Mouse (Mus musculus) hindbrain, embryonic 11.5 days (tissue): ENCODE results near the gene Sox4. TPM values are rescaled to one million over a fixed set of nuclear protein-coding genes. Genes with fewer than 3 reads are reported as not detected.

Experiments used
- ATAC-seq: fragments of 200-750 bp; cut with Nextera tagmentation; 2 replicates; pipeline ENCODE4 v1.8.0; 2017; ENCODE audit warnings: mild to moderate bottlenecking, moderate TSS enrichment, moderate library complexity; ENCODE audit not compliant: low FRiP score
- DNase-seq: peaks from one replicate; pipeline ENCODE4 v3.0.0-alpha.2; 2015; ENCODE audit warnings: low spot score
- H3K27ac ChIP-seq: fragments of 300-500 bp; sonication (generic); 2 replicates; pipeline ENCODE4 v1.5.1; 2014; ENCODE audit warnings: mild to moderate bottlenecking, low read depth, low read length
- H3K27me3 ChIP-seq: fragments of 300-500 bp; sonication (generic); 2 replicates; pipeline ENCODE4 v1.6.1; 2014; ENCODE audit warnings: mild to moderate bottlenecking, low read length, moderate library complexity, mixed read lengths; ENCODE audit not compliant: control insufficient read depth, insufficient read depth
- H3K36me3 ChIP-seq: fragments of 300-500 bp; sonication (generic); 2 replicates; pipeline ENCODE4 v1.6.1; 2014; ENCODE audit warnings: mild to moderate bottlenecking, low read length, moderate library complexity, mixed read lengths; ENCODE audit not compliant: control insufficient read depth, insufficient read depth
- H3K4me1 ChIP-seq: fragments of 300-500 bp; sonication (generic); replicated peaks from 2 replicates; pipeline ENCODE4 v1.6.1; 2014; ENCODE audit warnings: low read length, mixed read lengths; ENCODE audit not compliant: control insufficient read depth, insufficient read depth
- H3K4me2 ChIP-seq: fragments of 300-500 bp; sonication (generic); replicated peaks from 2 replicates; pipeline ENCODE4 v1.6.1; 2014; ENCODE audit warnings: mild to moderate bottlenecking, low read depth, low read length
- H3K4me3 ChIP-seq: fragments of 300-500 bp; sonication (generic); 2 replicates; pipeline ENCODE4 v1.5.1; 2014; ENCODE audit warnings: low read depth, low read length
- H3K9ac ChIP-seq: fragments of 300-500 bp; sonication (generic); 2 replicates; pipeline ENCODE4 v1.6.1; 2014; ENCODE audit warnings: low read depth, low read length
- H3K9me3 ChIP-seq: fragments of 300-500 bp; sonication (generic); 2 replicates; pipeline ENCODE4 v1.6.1; 2016; ENCODE audit warnings: low read length; ENCODE audit not compliant: control insufficient read depth
- WGBS: fragments of 180-500 bp; shearing (Covaris S2); extraction: QIAGEN DNeasy Blood & Tissue Kit; methylation state at CpG from one replicate; pipeline ENCODE4 v1.1.7; 2014; 5-methylcytosine and 5-hydroxymethylcytosine counted together
- polyA plus RNA-seq: library from polyadenylated mRNA; unstranded; fragments of >200 nt; fragmentation: Nextera tagmentation; extraction: Ambion mirVana; gene quantifications from 2 replicates; pipeline ENCODE4 v1.2.1, GENCODE M21; 2014

Sox4 gene
- polyA plus RNA-seq, result 139 and 156 TPM in 2 replicates

DNA sequence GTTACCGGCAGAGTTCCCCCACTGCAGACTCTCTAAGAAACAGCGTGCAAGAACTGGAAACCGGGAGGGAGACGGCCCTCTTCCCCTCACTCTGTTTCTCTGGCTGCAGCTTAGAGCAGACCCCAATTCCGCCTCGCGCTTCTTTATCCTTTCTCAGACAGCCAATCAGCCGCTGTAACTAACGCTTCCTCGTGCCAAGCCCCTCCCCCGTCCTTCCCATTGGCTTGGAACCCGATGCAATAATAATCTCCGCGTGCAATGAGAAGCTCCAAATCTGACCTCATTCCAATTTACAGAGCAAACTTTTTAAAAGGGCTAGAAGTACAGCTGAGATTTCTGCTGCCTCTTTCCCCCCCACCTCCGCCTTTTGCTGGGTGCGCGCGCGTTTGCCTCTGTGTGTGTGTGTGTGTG lies at the start of gene Sox4:
Sox4 (minus strand) TSS at position 133 of the 411 bp plus-strand sequence.
- under 1% methylated on average over 19 of the region's 19 CpGs for WGBS
- Histone ChIP-seq H3K9ac (peak within 1 kb of the TSS; percentile 99), H3K27me3 (no peaks in the 10 kb centered on the region), H3K4me3 (peak within 1 kb of the TSS; percentile 99), H3K4me2 (peak within 1 kb of the TSS; percentile 39), H3K9me3 (no peaks in the 10 kb centered on the region), H3K27ac (peak within 1 kb of the TSS; percentile 99), H3K4me1 (no peaks in the 10 kb centered on the region), H3K36me3 (no peaks in the 10 kb centered on the region)
- ATAC-seq (peak; percentile 90), DNase-seq (peak; percentile 96)

GRCm38 (mm10) chr13:28991899-28992664 lies 38.6 kb upstream of the Sox4 start:
- 78% methylated on average over 7 of the region's 7 CpGs for WGBS
- no peak for ATAC-seq
- no peaks in the 10 kb centered on the region for H3K27me3 ChIP-seq
- no peak overlapping the region for H3K4me3 ChIP-seq
- DNase-seq, result no peak
- H3K27ac ChIP-seq, result no peak overlapping the region
- H3K4me2 ChIP-seq, result no peak overlapping the region
- no peaks in the 10 kb centered on the region for H3K4me1 ChIP-seq
- no peak overlapping the region for H3K9ac ChIP-seq
- H3K36me3 ChIP-seq, result no peaks in the 10 kb centered on the region
- no peaks in the 10 kb centered on the region for H3K9me3 ChIP-seq

- ATAC-seq, result no peak
- peak; percentile 14 for DNase-seq
Observed at GRCm38 (mm10) chr13:28988751-28989703, 35.5 kb upstream of the Sox4 start.

GRCm38 (mm10) chr13:28980681-28981080 lies 27.2 kb upstream of the Sox4 start:
- Histone ChIP-seq H3K9me3 (no peaks in the 10 kb centered on the region), H3K36me3 (no peaks in the 10 kb centered on the region), H3K4me1 (no peaks in the 10 kb centered on the region), H3K4me2 (no peak overlapping the region), H3K9ac (no peak overlapping the region), H3K27me3 (no peaks in the 10 kb centered on the region), H3K4me3 (no peak overlapping the region), H3K27ac (no peak overlapping the region)
- ATAC-seq (no peak), DNase-seq (no peak)
- 61% methylated on average over 3 of the region's 4 CpGs for WGBS

More at GRCm38 (mm10) chr13:28988751-28989703, 35.5 kb upstream of the Sox4 start:
- Histone ChIP-seq H3K4me3 (no peak overlapping the region), H3K9ac (no peak overlapping the region), H3K27ac (no peak overlapping the region), H3K36me3 (no peaks in the 10 kb centered on the region), H3K9me3 (no peaks in the 10 kb centered on the region), H3K4me2 (no peak overlapping the region), H3K27me3 (no peaks in the 10 kb centered on the region), H3K4me1 (no peaks in the 10 kb centered on the region)
- WGBS, result 44% methylated on average over 16 of the region's 16 CpGs

DNA sequence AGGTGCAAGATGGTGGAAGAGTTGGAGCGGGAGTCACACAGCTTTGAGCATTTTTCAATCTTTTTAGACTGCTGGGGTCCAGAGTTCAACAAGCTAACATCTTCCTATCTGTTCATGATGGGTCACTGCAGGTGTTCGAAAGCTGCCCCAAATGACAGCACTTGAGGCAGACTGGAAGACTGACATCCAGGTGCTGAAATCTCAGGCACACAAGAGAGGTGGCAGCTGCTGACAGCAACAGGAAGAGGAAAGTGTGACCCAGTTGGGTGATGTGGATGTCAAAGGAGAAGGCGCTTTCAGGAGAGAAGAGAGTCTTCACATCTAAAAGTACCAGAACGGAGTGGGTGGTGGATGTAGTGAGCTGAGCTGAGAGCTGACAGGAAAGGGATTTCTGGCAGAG lies 21.5 kb upstream of the Sox4 start:
- WGBS, result 95% methylated on average over 4 of the region's 4 CpGs
- Histone ChIP-seq H3K4me3 (no peak overlapping the region), H3K9ac (no peak overlapping the region), H3K27ac (no peak overlapping the region), H3K9me3 (no peaks in the 10 kb centered on the region), H3K4me2 (no peak overlapping the region), H3K36me3 (no peaks in the 10 kb centered on the region), H3K4me1 (no peaks in the 10 kb centered on the region), H3K27me3 (no peaks in the 10 kb centered on the region)
- DNase-seq (no peak), ATAC-seq (no peak)

DNA sequence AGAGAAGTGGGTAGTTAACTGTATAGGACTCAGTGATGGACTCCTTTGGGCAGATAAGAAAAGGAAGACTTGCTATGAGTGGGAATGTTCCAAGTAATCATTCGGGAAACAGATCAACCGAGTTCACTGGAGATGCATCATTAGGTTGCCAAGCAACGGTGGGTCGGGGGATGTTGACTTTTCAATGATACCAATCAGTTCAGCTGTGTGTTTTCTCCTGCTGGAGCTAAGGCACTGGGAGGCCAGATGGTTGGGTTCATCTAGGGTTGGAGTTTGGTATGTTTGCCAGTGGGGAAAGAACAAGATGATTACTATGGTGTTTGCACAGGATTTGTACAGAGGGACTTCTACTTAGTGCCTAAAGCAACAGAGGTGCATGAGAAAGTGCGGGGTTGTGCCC lies 21.1 kb upstream of the Sox4 start:
- WGBS, result 53% methylated on average over 5 of the region's 5 CpGs
- no peaks in the 10 kb centered on the region for H3K4me1 ChIP-seq
- ATAC-seq, result no peak
- H3K4me2 ChIP-seq, result no peak overlapping the region
- H3K27me3 ChIP-seq, result no peaks in the 10 kb centered on the region
- H3K4me3 ChIP-seq, result no peak overlapping the region
- no peak overlapping the region for H3K27ac ChIP-seq
- H3K36me3 ChIP-seq, result no peaks in the 10 kb centered on the region
- no peak for DNase-seq
- H3K9ac ChIP-seq, result no peak overlapping the region
- no peaks in the 10 kb centered on the region for H3K9me3 ChIP-seq

GRCm38 (mm10) chr13:28960916-28961315 lies 7.4 kb upstream of the Sox4 start:
- WGBS, result 98% methylated on average over 8 of the region's 8 CpGs
- H3K27me3 ChIP-seq, result 0 out of 2 replicates have a peak, but pooled peaks cover 3% of the 10 kb centered on the region
- ATAC-seq (no peak), DNase-seq (no peak)
- H3K4me3 ChIP-seq, result no peak overlapping the region
- no peak overlapping the region for H3K27ac ChIP-seq
- no peak overlapping the region for H3K9ac ChIP-seq
- no peak overlapping the region for H3K4me2 ChIP-seq
- no peaks in the 10 kb centered on the region for H3K4me1 ChIP-seq
- H3K36me3 ChIP-seq, result no peaks in the 10 kb centered on the region
- no peaks in the 10 kb centered on the region for H3K9me3 ChIP-seq

GRCm38 (mm10) chr13:28959458-28959978 lies 6.0 kb upstream of the Sox4 start:
- Histone ChIP-seq H3K9ac (peak overlapping the region; percentile 76), H3K4me1 (no peaks in the 10 kb centered on the region), H3K4me3 (peak overlapping the region; percentile 48), H3K27me3 (0 out of 2 replicates have a peak, but pooled peaks cover 3% of the 10 kb centered on the region), H3K9me3 (no peaks in the 10 kb centered on the region), H3K27ac (peak overlapping the region; percentile 97), H3K36me3 (no peaks in the 10 kb centered on the region), H3K4me2 (peak overlapping the region; percentile 94)
- DNase-seq, result peak; percentile 89
- peak; percentile 79 for ATAC-seq
- 2% methylated on average over 31 of the region's 31 CpGs for whole genome bisulfite sequencing
